Mouse (Mus musculus): ENCODE results near the gene Slc6a16. TPM values are rescaled to one million over a fixed set of nuclear protein-coding genes. Genes with fewer than 3 reads are reported as not detected.

Gene Slc6a16
- polyA plus RNA-seq, 1 experiment from 2014 or later = not detected

- Histone ChIP-seq H3K4me2 (replicated peaks; ENCODE audit: low read depth, low read length) (no peak overlapping the region), H3K27me3 (replicated peaks; ENCODE audit: insufficient read depth, low read length) (no peaks in the 10 kb centered on the region), H3K4me3 (ENCODE audit: low read depth, low read length) (no peak overlapping the region), H3K9ac (replicated peaks; ENCODE audit: low read depth) (no peak overlapping the region), H3K4me1 (ENCODE audit: insufficient read depth, low read depth, low read length) (no peaks in the 10 kb centered on the region), H3K9me3 (ENCODE audit: low read length) (no peaks in the 10 kb centered on the region), H3K27ac (ENCODE audit: low read length) (no peak overlapping the region), H3K36me3 (ENCODE audit: insufficient read depth, low read length) (peaks cover 8% of the 10 kb centered on the region; the same call in 1 of the 2 replicates)
- 78% methylated on average over 4 of the region's 4 CpGs for WGBS
- no peak for ATAC-seq
- DNase-seq (ENCODE audit: low spot score) = no peak
- TF ChIP-seq CTCF (IDR thresholded peaks at IDR 0.05) (no peak), EP300 (IDR thresholded peaks at IDR 0.05) (no peak)
Measured at GRCm38 (mm10) chr7:45322245-45322644, 81.4 kb downstream of the Slc6a16 start.

Other genes starting within 250 kb of the Slc6a16 start
- gene Irf3, start 243.4 kb upstream of the Slc6a16 start, polyA plus RNA-seq (2015; fragmentation: Nextera tagmentation; extraction: Ambion mirVana) = 90.4 and 96.5 TPM in 2 replicates
- gene Bcl2l12, start 242.4 kb upstream of the Slc6a16 start, polyA plus RNA-seq (2015; fragmentation: Nextera tagmentation; extraction: Ambion mirVana) = 29.0 and 33.2 TPM in 2 replicates
- gene Scaf1, start 224.7 kb upstream of the Slc6a16 start, polyA plus RNA-seq (2015; fragmentation: Nextera tagmentation; extraction: Ambion mirVana) = 18.1 and 20.5 TPM in 2 replicates
- gene Rras, start 223.1 kb upstream of the Slc6a16 start, polyA plus RNA-seq (2015; fragmentation: Nextera tagmentation; extraction: Ambion mirVana) = 160 TPM in 2 replicates
- gene Prr12, start 188.2 kb upstream of the Slc6a16 start, polyA plus RNA-seq (2015; fragmentation: Nextera tagmentation; extraction: Ambion mirVana) = 6.4 and 6.7 TPM in 2 replicates
- 54.6 and 62.8 TPM in 2 replicates for gene Nosip, start 178.7 kb upstream of the Slc6a16 start, polyA plus RNA-seq (2015; fragmentation: Nextera tagmentation; extraction: Ambion mirVana)
- gene Prrg2, start 178.4 kb upstream of the Slc6a16 start, polyA plus RNA-seq (2015; fragmentation: Nextera tagmentation; extraction: Ambion mirVana) = 36.8 and 40.8 TPM in 2 replicates
- gene Rcn3, start 148.9 kb upstream of the Slc6a16 start, polyA plus RNA-seq (2015; fragmentation: Nextera tagmentation; extraction: Ambion mirVana) = 158 and 162 TPM in 2 replicates
- gene Fcgrt, start 137.2 kb upstream of the Slc6a16 start, polyA plus RNA-seq (2015; fragmentation: Nextera tagmentation; extraction: Ambion mirVana) = 138 and 143 TPM in 2 replicates
- 972 and 1,016 TPM in 2 replicates for gene Rps11, start 116.6 kb upstream of the Slc6a16 start, polyA plus RNA-seq (2015; fragmentation: Nextera tagmentation; extraction: Ambion mirVana)
- 1,107 and 1,148 TPM in 2 replicates for gene Rpl13a, start 112.3 kb upstream of the Slc6a16 start, polyA plus RNA-seq (2015; fragmentation: Nextera tagmentation; extraction: Ambion mirVana)
- gene Gm45713, start 104.9 kb upstream of the Slc6a16 start, polyA plus RNA-seq (2015; fragmentation: Nextera tagmentation; extraction: Ambion mirVana) = 0.62 and 0.96 TPM in 2 replicates
- 5.1 and 6.1 TPM in 2 replicates for gene Flt3l, start 104.7 kb upstream of the Slc6a16 start, polyA plus RNA-seq (2015; fragmentation: Nextera tagmentation; extraction: Ambion mirVana)
- 51.7 and 58.4 TPM in 2 replicates for gene Pih1d1, start 86.8 kb upstream of the Slc6a16 start, polyA plus RNA-seq (2015; fragmentation: Nextera tagmentation; extraction: Ambion mirVana)
- gene Aldh16a1, start 86.5 kb upstream of the Slc6a16 start, polyA plus RNA-seq (2015; fragmentation: Nextera tagmentation; extraction: Ambion mirVana) = 26.7 and 26.8 TPM in 2 replicates
- 0.56 and 0.65 TPM in 2 replicates for gene Slc17a7, start 77.1 kb upstream of the Slc6a16 start, polyA plus RNA-seq (2015; fragmentation: Nextera tagmentation; extraction: Ambion mirVana)
- not detected in 2 replicates for gene Gfy, start 61.5 kb upstream of the Slc6a16 start, polyA plus RNA-seq (2015; fragmentation: Nextera tagmentation; extraction: Ambion mirVana)
- not detected in 2 replicates for gene Pth2, start 60.1 kb upstream of the Slc6a16 start, polyA plus RNA-seq (2015; fragmentation: Nextera tagmentation; extraction: Ambion mirVana)
- gene Ccdc155, start 36.2 kb upstream of the Slc6a16 start, polyA plus RNA-seq (2015; fragmentation: Nextera tagmentation; extraction: Ambion mirVana) = 2.7 and 3.3 TPM in 2 replicates
- gene Dkkl1, start 28.9 kb upstream of the Slc6a16 start, polyA plus RNA-seq (2015; fragmentation: Nextera tagmentation; extraction: Ambion mirVana) = 0.93 and 1.1 TPM in 2 replicates
- gene Tead2, start 25.3 kb upstream of the Slc6a16 start, polyA plus RNA-seq (2015; fragmentation: Nextera tagmentation; extraction: Ambion mirVana) = 46.5 and 52.3 TPM in 2 replicates
- 9.1 and 9.8 TPM in 2 replicates for gene Cd37, start 2.0 kb upstream of the Slc6a16 start, polyA plus RNA-seq (2015; fragmentation: Nextera tagmentation; extraction: Ambion mirVana)
- gene Slc6a21, start 36.4 kb downstream of the Slc6a16 start, polyA plus RNA-seq (2015; fragmentation: Nextera tagmentation; extraction: Ambion mirVana) = not detected in 2 replicates
- 19.2 and 21.9 TPM in 2 replicates for gene Trpm4, start 92.7 kb downstream of the Slc6a16 start, polyA plus RNA-seq (2015; fragmentation: Nextera tagmentation; extraction: Ambion mirVana)
- 0.50 and 0.54 TPM in 2 replicates for gene Hrc, start 94.2 kb downstream of the Slc6a16 start, polyA plus RNA-seq (2015; fragmentation: Nextera tagmentation; extraction: Ambion mirVana)
- 1.8 and 2.0 TPM in 2 replicates for gene Ppfia3, start 125.9 kb downstream of the Slc6a16 start, polyA plus RNA-seq (2015; fragmentation: Nextera tagmentation; extraction: Ambion mirVana)
- 0.49 TPM in 1 of 2 replicates, not detected in the other for gene Lin7b, start 129.5 kb downstream of the Slc6a16 start, polyA plus RNA-seq (2015; fragmentation: Nextera tagmentation; extraction: Ambion mirVana)
- gene Snrnp70, start 154.7 kb downstream of the Slc6a16 start, polyA plus RNA-seq (2015; fragmentation: Nextera tagmentation; extraction: Ambion mirVana) = 85.3 and 104 TPM in 2 replicates
- 0.16 and 0.24 TPM in 2 replicates for gene Kcna7, start 164.6 kb downstream of the Slc6a16 start, polyA plus RNA-seq (2015; fragmentation: Nextera tagmentation; extraction: Ambion mirVana)
- gene Ntf5, start 172.6 kb downstream of the Slc6a16 start, polyA plus RNA-seq (2015; fragmentation: Nextera tagmentation; extraction: Ambion mirVana) = 7.1 and 7.2 TPM in 2 replicates
- 4.5 and 4.7 TPM in 2 replicates for gene Lhb, start 179.7 kb downstream of the Slc6a16 start, polyA plus RNA-seq (2015; fragmentation: Nextera tagmentation; extraction: Ambion mirVana)
- 19.2 and 19.6 TPM in 2 replicates for gene Gys1, start 193.8 kb downstream of the Slc6a16 start, polyA plus RNA-seq (2015; fragmentation: Nextera tagmentation; extraction: Ambion mirVana)
- 59.9 and 63.5 TPM in 2 replicates for gene Ruvbl2, start 197.0 kb downstream of the Slc6a16 start, polyA plus RNA-seq (2015; fragmentation: Nextera tagmentation; extraction: Ambion mirVana)
- 5,808 and 6,026 TPM in 2 replicates for gene Ftl1, start 218.8 kb downstream of the Slc6a16 start, polyA plus RNA-seq (2015; fragmentation: Nextera tagmentation; extraction: Ambion mirVana)
- gene Bax, start 225.8 kb downstream of the Slc6a16 start, polyA plus RNA-seq (2015; fragmentation: Nextera tagmentation; extraction: Ambion mirVana) = 144 and 155 TPM in 2 replicates
- 0.25 and 0.52 TPM in 2 replicates for gene Tulp2, start 240.8 kb downstream of the Slc6a16 start, polyA plus RNA-seq (2015; fragmentation: Nextera tagmentation; extraction: Ambion mirVana)
- not detected in 2 replicates for gene Gm45808, start 245.7 kb downstream of the Slc6a16 start, polyA plus RNA-seq (2015; fragmentation: Nextera tagmentation; extraction: Ambion mirVana)
- gene Dhdh, start 247.7 kb downstream of the Slc6a16 start, polyA plus RNA-seq (2015; fragmentation: Nextera tagmentation; extraction: Ambion mirVana) = 3.5 and 4.5 TPM in 2 replicates

Data from lung, postnatal 0 days (tissue).